Mouse (Mus musculus) brain, adult 2 months (tissue): ENCODE results near the gene Socs2.

Experiments used
- DNase-seq: peaks from one replicate; pipeline ENCODE4 v3.0.0; 2011; ENCODE audit warnings: low read depth, low spot score

The Socs2 gene

GRCm38 (mm10) chr10:95416685-95417495 lies at the start of gene Socs2:
Socs2 (minus strand) TSS chr10:95417180.
- DNase-seq = peak; percentile 93

DNA sequence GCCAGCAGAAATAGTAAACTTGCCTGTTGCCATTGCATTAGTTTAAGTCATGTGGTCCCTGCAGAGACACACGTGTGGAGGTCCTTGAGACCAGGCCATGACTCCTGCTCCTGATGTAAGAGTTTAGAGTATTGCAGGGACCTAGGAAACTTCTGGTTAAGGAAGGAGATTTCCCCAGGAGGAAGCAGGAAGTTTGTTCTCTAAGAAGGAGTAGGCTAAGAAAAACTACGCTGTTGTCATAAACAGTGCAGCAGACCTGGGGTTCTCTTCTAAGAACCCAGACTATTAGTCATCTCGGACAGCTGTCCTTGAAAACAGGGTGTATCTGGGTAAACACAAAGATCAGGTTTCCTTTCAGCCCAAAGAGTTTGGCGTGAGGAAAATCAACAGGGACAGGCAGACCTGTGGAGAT lies 48.5 kb upstream of the Socs2 start:
- DNase-seq = no peak

DNA sequence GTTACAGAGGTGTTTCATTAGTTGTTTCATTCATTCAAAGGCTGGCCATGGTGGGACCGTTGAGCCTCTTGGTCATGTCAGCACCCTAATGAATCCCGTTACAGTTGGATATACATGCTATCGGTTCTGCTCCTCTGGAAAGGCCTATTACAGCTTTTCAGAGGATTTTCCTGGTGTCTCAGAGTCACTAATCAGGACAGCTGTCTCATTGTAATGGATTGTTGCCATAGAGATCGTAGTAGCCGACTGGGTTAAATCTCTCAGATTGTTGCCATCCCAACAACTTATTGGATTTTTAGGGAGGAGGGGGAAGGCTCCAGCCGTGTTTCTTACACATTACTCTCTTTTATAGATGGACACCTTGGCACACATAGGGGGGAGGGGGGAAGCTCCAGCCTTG lies 47.5 kb upstream of the Socs2 start:
- no peak for DNase-seq

GRCm38 (mm10) chr10:95462231-95462630 lies 45.3 kb upstream of the Socs2 start:
- DNase-seq = no peak

- DNase-seq = no peak
Observed at GRCm38 (mm10) chr10:95461053-95461553, 44.1 kb upstream of the Socs2 start.

DNA sequence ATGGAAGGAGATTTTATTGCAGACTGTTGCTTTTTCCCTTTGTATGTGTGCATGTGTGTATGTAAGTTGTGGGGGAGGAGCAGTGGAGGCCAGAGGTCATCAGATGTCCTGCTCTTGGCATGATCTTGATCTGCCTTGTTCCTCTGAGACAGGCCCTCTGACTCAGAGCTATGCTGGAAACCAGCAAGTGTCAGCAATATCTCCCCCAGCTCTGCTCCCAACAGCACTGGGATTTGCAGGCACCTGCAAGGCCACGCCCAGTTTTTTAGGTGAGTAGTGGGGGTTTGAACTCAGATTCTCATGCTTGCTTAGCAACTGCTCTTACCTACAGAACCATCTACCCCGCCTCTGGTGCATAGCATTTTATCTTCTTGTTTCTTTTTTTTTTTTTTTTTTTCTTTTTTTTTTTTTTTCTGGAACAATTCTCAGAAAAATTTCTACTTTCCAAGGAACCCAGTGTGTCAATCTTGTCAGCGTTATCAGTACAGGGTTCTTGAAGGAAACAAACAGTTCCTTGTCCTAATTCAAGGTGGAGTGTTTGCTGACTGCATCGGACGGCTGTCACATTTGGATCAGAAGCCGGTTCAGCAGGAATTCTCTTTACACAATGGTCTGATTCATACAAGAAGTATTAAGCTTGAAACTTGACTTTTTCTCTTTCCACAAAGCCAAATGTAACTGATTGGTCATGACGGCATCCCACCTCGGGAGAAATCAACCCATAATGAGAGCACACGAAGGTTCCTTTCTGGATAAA lies 41.2 kb upstream of the Socs2 start:
- DNase-seq = no peak

- DNase-seq = peak; percentile 44
Observed at GRCm38 (mm10) chr10:95457367-95458049, 40.5 kb upstream of the Socs2 start.

- DNase-seq = no peak
Observed at GRCm38 (mm10) chr10:95456103-95456502, 39.1 kb upstream of the Socs2 start.

DNA sequence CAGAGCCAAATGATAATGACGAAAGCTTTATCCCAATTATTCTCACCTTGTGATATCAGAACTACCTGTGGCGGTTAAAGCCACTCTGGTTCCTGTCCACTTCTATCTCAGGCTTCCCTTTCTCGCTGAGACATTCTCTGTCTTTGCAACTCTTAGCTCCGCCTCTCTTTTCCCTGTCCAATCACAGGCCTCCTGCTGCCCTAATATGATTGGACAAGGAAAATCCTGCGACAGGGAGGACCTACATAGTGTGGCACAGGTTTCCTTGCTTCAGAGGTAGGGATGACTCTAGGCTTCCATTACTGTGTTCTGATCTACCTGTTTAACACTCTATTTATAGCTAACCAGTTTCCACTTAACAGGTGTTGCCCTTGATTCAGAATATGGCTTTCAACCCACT lies 36.3 kb upstream of the Socs2 start:
- no peak for DNase-seq

DNA sequence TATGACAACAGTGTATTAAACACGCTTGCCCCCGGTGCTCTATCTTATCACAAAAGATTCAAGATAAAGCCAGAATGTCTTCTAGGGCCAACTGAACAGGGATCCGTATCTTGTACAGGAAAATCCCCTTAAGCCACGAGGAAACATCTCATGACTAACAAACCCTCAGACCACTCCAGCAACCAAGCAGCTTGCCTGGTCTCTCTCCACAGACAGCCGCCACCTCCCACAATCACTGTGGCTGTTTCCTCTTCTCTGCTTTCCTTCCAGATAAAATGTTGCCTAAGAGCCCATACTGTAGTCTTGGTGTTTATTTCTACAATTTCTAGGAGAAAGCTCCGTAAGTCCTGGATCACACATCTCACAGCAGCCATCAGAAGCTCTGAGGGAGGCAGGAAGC lies 32.1 kb upstream of the Socs2 start:
- DNase-seq = no peak

DNA sequence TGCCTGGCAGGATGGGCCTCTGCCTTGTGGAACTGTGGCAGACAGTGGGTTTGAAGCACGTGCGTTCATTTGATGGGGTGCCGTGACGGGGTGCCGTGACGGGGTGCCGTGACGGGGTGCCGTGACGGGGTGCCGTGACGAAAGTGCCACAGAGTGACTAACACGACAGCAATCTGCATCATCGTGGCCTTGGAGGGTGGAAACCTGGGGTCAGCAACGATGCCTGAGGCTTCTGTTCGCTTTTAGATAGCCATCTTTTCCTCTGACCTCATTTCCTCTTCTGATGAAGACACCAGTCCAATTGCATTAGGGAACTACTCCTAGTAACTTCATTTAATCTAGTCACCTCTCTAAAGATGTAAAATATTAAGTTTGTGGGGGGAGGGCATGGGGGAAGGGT lies 31.0 kb upstream of the Socs2 start:
- no peak for DNase-seq

- peak; percentile 15 for DNase-seq
Observed at GRCm38 (mm10) chr10:95445104-95446056, 28.4 kb upstream of the Socs2 start.

DNA sequence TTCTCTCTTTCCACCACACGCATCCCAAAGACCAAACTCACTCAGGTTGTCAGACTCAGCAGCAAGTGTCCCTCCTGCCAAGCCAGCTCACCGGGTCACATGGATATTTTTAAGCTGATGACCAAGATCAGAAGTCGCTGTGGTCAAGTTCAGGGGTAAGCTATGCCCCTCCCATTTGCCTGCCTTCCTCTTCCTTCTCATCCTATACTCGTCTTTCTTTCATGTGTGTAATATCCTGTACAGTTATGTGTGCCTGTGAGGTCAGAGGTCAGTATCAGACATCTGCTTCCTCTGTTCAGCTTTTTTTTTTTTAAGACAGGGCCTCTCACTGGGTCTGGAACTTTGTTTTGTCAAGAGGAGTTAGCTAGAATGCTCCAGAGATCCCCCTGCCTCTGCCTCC lies 25.4 kb upstream of the Socs2 start:
- DNase-seq = no peak

DNA sequence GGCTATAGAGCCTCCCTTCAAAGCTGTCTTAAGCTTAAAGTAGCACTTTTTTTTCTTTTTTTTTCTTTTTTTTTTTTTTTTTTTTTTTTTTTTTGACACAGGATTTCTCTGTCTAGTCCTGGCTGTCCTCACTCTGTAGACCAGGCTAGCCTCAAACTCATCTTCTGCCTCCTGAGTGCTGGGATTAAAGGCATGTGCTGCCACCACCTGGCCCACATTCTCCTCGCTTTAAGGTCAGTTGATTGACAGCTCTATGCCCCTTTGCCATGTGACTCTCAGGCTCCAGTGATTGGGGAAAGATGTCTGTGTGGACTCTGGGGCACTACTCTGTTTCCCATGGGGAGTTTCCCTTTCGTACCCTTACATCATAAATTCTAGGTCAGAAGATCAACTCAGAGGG lies 23.6 kb upstream of the Socs2 start:
- no peak for DNase-seq

DNA sequence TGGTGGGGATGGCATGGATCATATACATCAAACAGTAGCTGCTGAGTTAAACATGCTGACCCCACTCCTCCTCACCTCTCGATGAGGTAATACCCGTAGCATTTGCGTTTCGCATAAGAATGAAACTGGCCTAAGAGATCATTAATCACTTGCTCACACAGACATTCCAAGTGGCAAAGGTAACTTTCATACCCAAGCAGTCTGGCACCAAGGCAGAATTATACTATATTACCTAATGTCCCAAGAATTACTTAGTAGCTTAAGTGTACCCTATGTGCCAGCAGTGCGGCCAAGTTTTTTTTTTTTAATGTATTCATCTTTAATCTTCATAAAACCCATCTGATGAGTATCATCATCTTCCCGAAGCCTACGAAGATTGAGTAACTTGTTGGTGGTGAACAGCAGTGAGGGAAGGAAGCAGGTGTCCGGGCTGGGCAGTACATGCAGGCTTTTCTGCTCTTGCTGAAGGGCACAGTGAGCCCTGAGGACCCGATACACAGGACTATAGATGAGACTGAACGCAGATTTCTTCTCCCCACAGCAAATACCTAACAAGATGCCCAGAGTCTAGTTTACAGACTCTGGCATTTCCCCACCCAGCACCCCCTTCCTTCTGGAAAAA lies 22.8 kb upstream of the Socs2 start:
- no peak for DNase-seq

- DNase-seq = no peak
Observed at GRCm38 (mm10) chr10:95438941-95439340, 22.0 kb upstream of the Socs2 start.

DNA sequence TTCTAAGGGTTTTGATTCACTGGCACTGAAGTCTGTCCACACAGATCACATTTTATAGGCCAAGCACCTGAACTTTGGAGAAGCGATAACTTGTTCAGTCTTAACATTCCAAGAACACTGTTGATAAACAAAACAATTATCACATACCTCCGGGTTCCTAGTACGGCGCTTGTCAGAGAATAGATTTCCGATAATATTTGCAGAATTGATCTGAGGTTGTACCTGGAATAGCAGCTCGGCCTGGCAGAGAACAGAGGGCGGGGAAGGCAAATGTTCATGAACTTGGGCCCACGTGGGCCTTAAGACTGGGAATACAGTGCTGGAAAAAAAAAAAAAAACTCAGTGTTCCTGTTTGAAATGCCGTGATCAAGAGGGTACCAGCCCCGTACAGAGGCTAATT lies 13.3 kb upstream of the Socs2 start:
- DNase-seq = no peak

- DNase-seq = no peak
Observed at GRCm38 (mm10) chr10:95429111-95429510, 12.1 kb upstream of the Socs2 start.

GRCm38 (mm10) chr10:95426207-95427115 lies 9.5 kb upstream of the Socs2 start:
- peak; percentile 48 for DNase-seq

GRCm38 (mm10) chr10:95422681-95423080 lies 5.7 kb upstream of the Socs2 start:
- DNase-seq = no peak
